Mouse (Mus musculus) erythroblast, adult 5-6 weeks (primary cell): Measurements from ENCODE around the gene Tuba3b. TPM values are rescaled to one million over a fixed set of nuclear protein-coding genes. Genes with fewer than 3 reads are reported as not detected.

Source experiments
- ATAC-seq: replicated peaks from 2 replicates; pipeline ENCODE4 v1.8.0; 2016; ENCODE audit warnings: moderate number of reproducible peaks, mild to moderate bottlenecking, moderate TSS enrichment, inconsistent platforms; ENCODE audit not compliant: poor library complexity, low FRiP score, severe bottlenecking
- total RNA-seq, 2 experiments: library from RNA; stranded (forward) in 1 of 2; stranded (reverse) in 1 of 2; fragments of 150-400 nt in 1 of 2; fragments of 200-764, 138-1000 nt in 1 of 2; gene quantifications; 2 replicates each; pipeline versions ENCODE4 v1.2.3 to v1.2.4; 2015 to 2017; ENCODE audit warnings: low replicate concordance in 2 of 2

Gene Tuba3b
- not detected in 2 replicates for total RNA-seq (2015; ENCODE audit: low replicate concordance)
- total RNA-seq (2017; ENCODE audit: low replicate concordance): not detected in 2 replicates

- ATAC-seq: no peak
These were observed at the start of gene Tuba3b for GRCm38 (mm10) chr6:145615666-145616210. Gene Tuba3b (plus strand): TSS chr6:145615757.

- ATAC-seq: no peak
These were observed 48.3 kb upstream of the Tuba3b start for GRCm38 (mm10) chr6:145567296-145567695.

GRCm38 (mm10) chr6:145567832-145568231 is 47.7 kb upstream of the Tuba3b start:
- no peak for ATAC-seq

GRCm38 (mm10) chr6:145568701-145569100 is 46.9 kb upstream of the Tuba3b start:
- ATAC-seq: no peak

GRCm38 (mm10) chr6:145573250-145574013 is 42.1 kb upstream of the Tuba3b start:
- ATAC-seq: no peak

- ATAC-seq: no peak
These were observed 38.8 kb upstream of the Tuba3b start for GRCm38 (mm10) chr6:145576762-145577161.

GRCm38 (mm10) chr6:145578457-145579185 is 36.9 kb upstream of the Tuba3b start:
- ATAC-seq: no peak

- no peak for ATAC-seq
These were observed 35.8 kb upstream of the Tuba3b start for GRCm38 (mm10) chr6:145579761-145580160.

- no peak for ATAC-seq
These were observed 34.0 kb upstream of the Tuba3b start for GRCm38 (mm10) chr6:145581366-145582170.

- ATAC-seq: no peak
These were observed 30.2 kb upstream of the Tuba3b start for GRCm38 (mm10) chr6:145585052-145585973.

GRCm38 (mm10) chr6:145590501-145591293 is 24.9 kb upstream of the Tuba3b start:
- ATAC-seq: no peak

- ATAC-seq: no peak
These were observed 24.0 kb upstream of the Tuba3b start for GRCm38 (mm10) chr6:145591578-145591977.

- ATAC-seq: no peak
These were observed 23.5 kb upstream of the Tuba3b start for GRCm38 (mm10) chr6:145592036-145592435.

GRCm38 (mm10) chr6:145592531-145592998 is 23.0 kb upstream of the Tuba3b start:
- no peak for ATAC-seq

GRCm38 (mm10) chr6:145593991-145594390 is 21.6 kb upstream of the Tuba3b start:
- ATAC-seq: no peak

GRCm38 (mm10) chr6:145595905-145596304 is 19.7 kb upstream of the Tuba3b start:
- ATAC-seq: no peak

- no peak for ATAC-seq
These were observed 16.6 kb upstream of the Tuba3b start for GRCm38 (mm10) chr6:145598794-145599555.
